Mouse (Mus musculus): ENCODE data around the gene Mbd3l2. TPM values are rescaled to one million over a fixed set of nuclear protein-coding genes. Genes with fewer than 3 reads are reported as not detected.

Mbd3l2 gene
- polyA plus RNA-seq, 1 experiment: not detected

DNA sequence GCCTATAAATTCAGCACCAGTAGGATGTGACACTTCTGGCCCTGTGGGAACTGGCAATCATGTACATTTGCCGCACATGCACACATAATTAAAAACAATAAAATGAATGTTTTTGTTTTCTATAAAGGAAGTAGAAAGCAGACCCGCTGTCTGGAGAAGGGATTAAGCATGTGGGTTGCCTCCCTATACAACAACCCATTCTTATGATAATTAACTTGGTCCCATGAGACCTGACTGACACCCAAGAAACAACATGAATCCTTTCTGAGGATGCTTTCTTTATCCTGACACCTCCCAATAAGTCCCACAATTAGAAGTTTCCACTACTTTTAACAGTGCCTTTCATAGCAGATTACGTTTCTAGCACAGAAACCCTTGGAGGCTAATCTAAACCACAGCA is 36.9 kb downstream of the Mbd3l2 start:
- Histone ChIP-seq H3K4me1 (ENCODE audit: control insufficient read depth, insufficient read depth, low read length) (no peaks in the 10 kb centered on the region), H3K27me3 (ENCODE audit: control insufficient read depth, insufficient read depth, low read length) (no peaks in the 10 kb centered on the region), H3K27ac (ENCODE audit: control insufficient read depth, insufficient read depth, low read depth, low read length) (no peak overlapping the region), H3K36me3 (ENCODE audit: control insufficient read depth, insufficient read depth, low read length) (no peaks in the 10 kb centered on the region), H3K4me3 (ENCODE audit: control insufficient read depth, low read depth, low read length) (no peak overlapping the region)
- TF ChIP-seq CTCF (IDR thresholded peaks at IDR 0.05; ENCODE audit: control insufficient read depth, insufficient read depth, insufficient replicate concordance, low read depth, low read length): no peak
- no peak for TF ChIP-seq POLR2A (IDR thresholded peaks at IDR 0.05; ENCODE audit: control insufficient read depth, low read depth, low read length)

DNA sequence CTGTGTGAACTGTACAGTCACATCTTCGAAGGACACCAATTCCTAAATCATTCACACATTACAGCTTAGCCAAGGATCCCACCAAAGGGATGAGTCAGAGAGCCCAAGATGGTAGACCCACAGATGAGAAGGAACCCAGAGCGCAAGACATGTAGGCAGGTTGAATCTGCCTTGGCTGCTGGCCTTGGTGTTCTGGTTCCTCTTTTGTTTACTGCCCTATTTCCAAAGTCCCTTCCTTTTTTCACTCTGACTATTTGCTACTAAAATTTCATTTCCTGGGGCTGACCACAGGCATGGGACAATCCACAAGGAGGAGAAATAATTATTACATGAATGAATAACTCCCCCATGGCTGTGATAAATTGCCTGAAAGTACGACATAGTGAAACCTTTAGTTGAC is 37.6 kb downstream of the Mbd3l2 start:
- no peaks in the 10 kb centered on the region; the same call in 1 of the 2 replicates for H3K4me1 ChIP-seq (ENCODE audit: control insufficient read depth, insufficient read depth, low read length)
- no peak overlapping the region for H3K4me3 ChIP-seq (ENCODE audit: control insufficient read depth, low read depth, low read length)
- TF ChIP-seq CTCF (IDR thresholded peaks at IDR 0.05; ENCODE audit: control insufficient read depth, insufficient read depth, insufficient replicate concordance, low read depth, low read length) (no peak), POLR2A (IDR thresholded peaks at IDR 0.05; ENCODE audit: control insufficient read depth, low read depth, low read length) (no peak)
- no peaks in the 10 kb centered on the region for H3K36me3 ChIP-seq (ENCODE audit: control insufficient read depth, insufficient read depth, low read length)
- no peak overlapping the region for H3K27ac ChIP-seq (ENCODE audit: control insufficient read depth, insufficient read depth, low read depth, low read length)
- H3K27me3 ChIP-seq (ENCODE audit: control insufficient read depth, insufficient read depth, low read length): no peaks in the 10 kb centered on the region

DNA sequence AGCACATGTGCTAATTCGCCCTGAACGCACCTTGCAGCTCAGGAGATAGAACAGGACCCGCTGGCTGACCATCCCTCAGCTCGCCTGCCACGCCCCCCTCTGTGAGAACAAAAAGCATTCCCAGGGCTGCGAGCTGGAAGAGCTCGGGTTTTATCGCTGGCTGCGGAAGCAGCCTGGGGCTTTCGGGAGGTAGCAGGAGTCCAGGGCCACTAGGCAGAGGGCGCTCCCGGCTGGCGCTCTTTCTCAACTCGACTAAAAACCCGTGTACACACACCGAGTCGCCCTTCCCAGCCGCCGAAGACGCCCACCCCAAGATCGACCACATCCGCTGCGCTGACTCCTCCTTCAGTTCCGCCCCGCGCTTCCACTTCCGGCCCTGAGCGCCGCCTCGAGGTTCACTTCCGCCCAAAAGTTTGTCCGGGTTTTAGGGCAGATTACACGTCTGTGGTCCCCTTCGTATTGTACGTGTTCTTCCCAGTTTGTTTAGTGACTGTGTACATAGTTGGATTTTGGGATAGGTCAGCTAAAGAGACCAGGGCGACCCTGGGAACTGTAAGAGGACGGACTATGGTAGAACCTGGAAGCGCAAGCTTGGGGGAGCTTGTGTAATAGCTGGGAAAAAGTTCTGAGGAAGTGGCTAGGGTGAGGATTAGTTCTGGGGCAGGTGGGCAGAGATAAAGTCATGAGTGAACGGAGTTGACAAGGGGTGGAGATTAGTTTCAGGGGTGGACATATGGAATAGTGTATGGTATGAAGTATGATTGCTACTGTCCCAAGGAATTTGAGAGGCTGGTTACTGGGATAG is 43.1 kb downstream of the Mbd3l2 start:
- TF ChIP-seq POLR2A (IDR thresholded peaks at IDR 0.05; ENCODE audit: control insufficient read depth, low read depth, low read length): peak; percentile 74
- TF ChIP-seq CTCF (IDR thresholded peaks at IDR 0.05; ENCODE audit: control insufficient read depth, insufficient read depth, insufficient replicate concordance, low read depth, low read length): peak; percentile 9; the same call in 1 of the 2 replicates
- Histone ChIP-seq H3K4me1 (ENCODE audit: control insufficient read depth, insufficient read depth, low read length) (no peaks in the 10 kb centered on the region; the same call in 1 of the 2 replicates), H3K27ac (ENCODE audit: control insufficient read depth, insufficient read depth, low read depth, low read length) (peak overlapping the region; percentile 90), H3K36me3 (ENCODE audit: control insufficient read depth, insufficient read depth, low read length) (no peaks in the 10 kb centered on the region), H3K27me3 (ENCODE audit: control insufficient read depth, insufficient read depth, low read length) (no peaks in the 10 kb centered on the region), H3K4me3 (ENCODE audit: control insufficient read depth, low read depth, low read length) (peak overlapping the region; percentile 95)

DNA sequence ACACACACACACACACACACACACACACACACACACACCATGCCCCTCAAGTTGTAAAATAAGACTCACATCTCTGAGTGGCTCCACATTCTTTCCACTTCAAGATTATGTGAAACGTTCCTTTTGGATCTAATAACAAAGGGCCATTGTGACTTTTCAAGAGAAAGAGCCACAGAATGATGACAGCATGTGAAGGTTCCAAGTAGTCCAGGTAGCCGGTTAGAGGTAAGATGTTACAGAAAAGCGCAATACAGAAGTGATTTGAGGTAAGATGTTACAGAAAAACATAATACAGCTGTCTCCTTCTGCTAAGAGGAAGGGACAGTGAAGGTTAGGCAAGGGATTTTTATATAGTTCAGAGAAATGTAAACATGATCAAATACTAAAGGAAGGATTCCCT is 47.7 kb downstream of the Mbd3l2 start, which contains the start of the genes Zfp558 and Mbd3l1:
Gene Zfp558, minus strand, starts transcription at position 101 of the 400 bp plus-strand sequence.
Gene Mbd3l1, plus strand, starts transcription at position 192 of the 400 bp plus-strand sequence.
- H3K4me3 ChIP-seq (ENCODE audit: control insufficient read depth, low read depth, low read length): peak within 1 kb of the TSS; percentile 45; the same call in 1 of the 2 replicates
- no peaks in the 10 kb centered on the region for H3K27me3 ChIP-seq (ENCODE audit: control insufficient read depth, insufficient read depth, low read length)
- no peaks in the 10 kb centered on the region for H3K4me1 ChIP-seq (ENCODE audit: control insufficient read depth, insufficient read depth, low read length)
- H3K27ac ChIP-seq (ENCODE audit: control insufficient read depth, insufficient read depth, low read depth, low read length): no peak within 1 kb of the TSS
- no peak for TF ChIP-seq POLR2A (IDR thresholded peaks at IDR 0.05; ENCODE audit: control insufficient read depth, low read depth, low read length)
- TF ChIP-seq CTCF (IDR thresholded peaks at IDR 0.05; ENCODE audit: control insufficient read depth, insufficient read depth, insufficient replicate concordance, low read depth, low read length): no peak
- no peaks in the 10 kb centered on the region for H3K36me3 ChIP-seq (ENCODE audit: control insufficient read depth, insufficient read depth, low read length)

Other genes with a start within 250 kb of the Mbd3l2 start
- 10.5 and 11.9 TPM in 2 replicates for gene Chordc1, start 138.5 kb upstream of the Mbd3l2 start, polyA plus RNA-seq (2012; rRNA removed)
- 4.5 and 6.2 TPM in 2 replicates for gene Naalad2, start 27.7 kb upstream of the Mbd3l2 start, polyA plus RNA-seq (2012; rRNA removed)
- 0.14 TPM in 2 replicates for gene Ubtfl1, start 26.2 kb upstream of the Mbd3l2 start, polyA plus RNA-seq (2012; rRNA removed)
- gene Zfp558, start 47.6 kb downstream of the Mbd3l2 start, polyA plus RNA-seq (2012; rRNA removed): 13.4 and 20.1 TPM in 2 replicates
- gene Mbd3l1, start 47.7 kb downstream of the Mbd3l2 start, polyA plus RNA-seq (2012; rRNA removed): 115 and 154 TPM in 2 replicates
- gene Muc16, start 243.9 kb downstream of the Mbd3l2 start, polyA plus RNA-seq (2012; rRNA removed): 7.7 and 8.8 TPM in 2 replicates

Data from testis, adult 2 months (tissue).